Mouse (Mus musculus) forebrain, embryonic 14.5 days (tissue): ENCODE measurements around the gene Spata13. TPM values are rescaled to one million over a fixed set of nuclear protein-coding genes. Genes with fewer than 3 reads are reported as not detected.

Experiments used
- ATAC-seq: fragments of 200-750 bp; cut with Nextera tagmentation; 2 replicates; pipeline ENCODE4 v1.8.0; 2017; ENCODE audit warnings: mild to moderate bottlenecking, moderate library complexity
- DNase-seq: peaks from one replicate; pipeline ENCODE4 v3.0.0-alpha.2; 2015; ENCODE audit warnings: low spot score
- H3K27ac ChIP-seq: fragments of 300-500 bp; sonication (generic); 2 replicates; pipeline ENCODE4 v1.5.1; 2014; ENCODE audit warnings: low read depth, mild to moderate bottlenecking, control low read depth, low read length, moderate library complexity
- H3K27me3 ChIP-seq: fragments of 300-500 bp; sonication (generic); replicated peaks from 2 replicates; pipeline ENCODE4 v1.6.1; 2014; ENCODE audit warnings: low read length, control low read depth, mixed read lengths; ENCODE audit not compliant: control insufficient read depth, insufficient read depth
- H3K36me3 ChIP-seq: fragments of 300-500 bp; sonication (generic); 2 replicates; pipeline ENCODE4 v1.6.1; 2014; ENCODE audit warnings: low read length, control low read depth; ENCODE audit not compliant: control insufficient read depth, insufficient read depth
- H3K4me1 ChIP-seq: fragments of 300-500 bp; sonication (generic); 2 replicates; pipeline ENCODE4 v1.6.1; 2014; ENCODE audit warnings: antibody characterized with exemption, low read length, control low read depth; ENCODE audit not compliant: control insufficient read depth, insufficient read depth
- H3K4me2 ChIP-seq: fragments of 300-500 bp; sonication (generic); 2 replicates; pipeline ENCODE4 v1.6.1; 2014; ENCODE audit warnings: mild to moderate bottlenecking, control low read depth, low read length
- H3K4me3 ChIP-seq: fragments of 300-500 bp; sonication (generic); 2 replicates; pipeline ENCODE4 v1.5.1; 2014; ENCODE audit warnings: low read depth, low read length, control low read depth
- H3K9ac ChIP-seq: fragments of 300-500 bp; sonication (generic); 2 replicates; pipeline ENCODE4 v1.6.1; 2014; ENCODE audit warnings: mild to moderate bottlenecking, low read length, control low read depth, moderate library complexity
- H3K9me3 ChIP-seq: fragments of 300-500 bp; sonication (generic); replicated peaks from 2 replicates; pipeline ENCODE4 v1.6.1; 2016; ENCODE audit warnings: low read length, control low read depth, mixed read lengths; ENCODE audit not compliant: control insufficient read depth
- WGBS: fragments of 180-500 bp; shearing (Covaris S2); extraction: QIAGEN DNeasy Blood & Tissue Kit; methylation state at CpG from one replicate; pipeline ENCODE4 v1.1.7; 2014; 5-methylcytosine and 5-hydroxymethylcytosine counted together
- polyA plus RNA-seq: library from polyadenylated mRNA; unstranded; fragments of >200 nt; fragmentation: Nextera tagmentation; extraction: Ambion mirVana; gene quantifications from 2 replicates; pipeline ENCODE4 v1.2.1, GENCODE M21; 2014

The Spata13 gene
- polyA plus RNA-seq, 1 experiment from 2014 or later, result 36.6 TPM

GRCm38 (mm10) chr14:60790103-60790502 is 156.3 kb downstream of the Spata13 start:
- ATAC-seq, result peak; percentile 48; the same call in 1 of the 2 replicates
- Histone ChIP-seq H3K36me3 (peaks cover 34% of the 10 kb centered on the region), H3K9ac (no peak overlapping the region), H3K4me3 (no peak overlapping the region), H3K4me2 (no peak overlapping the region), H3K9me3 (no peaks in the 10 kb centered on the region), H3K27me3 (no peaks in the 10 kb centered on the region), H3K27ac (no peak overlapping the region), H3K4me1 (no peaks in the 10 kb centered on the region)
- DNase-seq, result peak; percentile 71
- WGBS, result 37% methylated on average over 3 of the region's 3 CpGs

DNA sequence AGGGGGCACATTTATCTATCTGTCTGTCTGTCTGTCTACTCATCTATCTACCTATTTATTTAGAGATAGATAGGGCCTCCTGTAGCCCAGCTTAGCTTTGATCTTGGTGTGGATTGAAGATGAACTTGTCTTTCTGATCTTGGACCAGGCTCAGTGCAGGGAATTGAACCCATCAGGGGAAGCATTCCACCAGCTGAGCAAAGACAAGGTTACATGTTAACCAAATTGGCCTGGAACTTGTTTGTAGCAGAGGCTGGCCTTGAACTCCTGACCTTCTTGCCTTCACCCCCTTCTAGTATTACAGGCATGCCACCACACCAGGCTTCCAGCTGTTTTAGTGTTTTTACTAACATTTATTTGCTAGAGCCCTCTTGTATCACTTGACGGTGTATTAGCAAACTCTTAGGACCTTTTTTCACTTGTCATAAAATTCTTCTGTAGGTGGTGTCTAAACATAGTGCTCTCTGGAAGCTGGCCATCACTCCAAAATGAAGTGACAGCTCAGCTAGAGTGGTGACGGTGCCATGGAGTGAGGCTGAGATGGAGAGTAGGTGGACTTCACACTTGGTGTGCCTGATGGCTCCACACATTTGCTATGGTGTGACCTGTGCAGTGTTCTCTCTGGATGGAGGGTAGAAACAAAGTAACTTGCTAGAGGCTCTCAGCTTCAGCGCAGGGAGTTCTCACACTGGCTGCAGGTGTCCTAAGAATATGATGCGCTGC is 163.0 kb downstream of the Spata13 start:
- 89% methylated on average over 4 of the region's 4 CpGs for WGBS

DNA sequence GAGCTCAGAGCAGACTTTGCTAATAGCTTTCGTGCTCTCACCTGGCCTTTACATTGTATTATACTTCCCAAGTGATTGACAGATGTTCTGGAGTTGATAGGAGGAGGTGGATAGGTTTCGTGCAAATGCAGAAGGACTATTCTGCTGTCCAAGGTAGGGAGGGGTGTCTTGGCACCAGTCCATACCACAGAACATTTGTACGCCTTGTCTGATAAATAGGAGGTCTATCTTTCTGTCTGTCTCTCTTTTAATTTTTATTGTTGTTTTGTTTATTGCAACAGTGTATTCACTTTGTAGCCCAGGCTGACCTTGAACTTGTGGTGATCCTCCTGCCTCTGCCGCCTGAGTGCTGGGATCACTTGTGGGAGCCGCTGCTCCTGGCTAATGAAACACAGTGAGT is 163.8 kb downstream of the Spata13 start:
- Histone ChIP-seq H3K4me1 (no peaks in the 10 kb centered on the region), H3K27me3 (no peaks in the 10 kb centered on the region), H3K4me2 (no peak overlapping the region), H3K36me3 (peaks cover 36% of the 10 kb centered on the region), H3K9ac (no peak overlapping the region), H3K27ac (no peak overlapping the region), H3K4me3 (no peak overlapping the region), H3K9me3 (no peaks in the 10 kb centered on the region)
- WGBS, result 92% methylated on average over 5 of the region's 5 CpGs
- DNase-seq (no peak), ATAC-seq (no peak)

More for the DNA sequence above, 163.0 kb downstream of the Spata13 start:
- H3K36me3 ChIP-seq, result peaks cover 38% of the 10 kb centered on the region
- no peaks in the 10 kb centered on the region for H3K4me1 ChIP-seq
- no peak overlapping the region for H3K9ac ChIP-seq
- H3K4me2 ChIP-seq, result no peak overlapping the region
- no peaks in the 10 kb centered on the region for H3K9me3 ChIP-seq
- no peaks in the 10 kb centered on the region for H3K27me3 ChIP-seq
- no peak overlapping the region for H3K4me3 ChIP-seq
- H3K27ac ChIP-seq, result no peak overlapping the region
- ATAC-seq, result no peak
- no peak for DNase-seq

DNA sequence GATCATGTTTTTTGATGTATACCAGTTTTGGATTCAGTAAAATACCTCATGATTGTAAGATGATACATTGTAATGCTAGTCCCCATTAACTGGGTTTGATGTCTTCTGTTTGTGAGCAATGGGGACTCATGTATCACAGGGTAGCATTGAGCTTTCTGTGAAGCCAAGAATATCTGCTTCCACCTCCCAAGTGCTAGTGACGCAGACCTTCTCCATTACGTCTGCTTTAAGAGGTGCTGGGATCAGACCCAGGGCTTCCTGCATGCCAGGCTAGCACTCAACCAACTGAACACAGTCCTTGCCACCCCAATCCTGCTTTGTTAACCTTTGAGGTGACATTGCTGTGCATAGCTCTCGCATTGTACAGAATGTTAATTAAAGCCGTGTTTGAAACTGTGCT is 164.9 kb downstream of the Spata13 start:
- Histone ChIP-seq H3K9ac (no peak overlapping the region), H3K9me3 (no peaks in the 10 kb centered on the region), H3K4me3 (no peak overlapping the region), H3K27ac (no peak overlapping the region), H3K36me3 (peaks cover 47% of the 10 kb centered on the region), H3K27me3 (no peaks in the 10 kb centered on the region), H3K4me2 (no peak overlapping the region), H3K4me1 (no peaks in the 10 kb centered on the region)
- WGBS, result 87% methylated on average over 4 of the region's 4 CpGs
- no peak for ATAC-seq
- DNase-seq, result no peak

- no peak overlapping the region for H3K9ac ChIP-seq
- no peaks in the 10 kb centered on the region for H3K9me3 ChIP-seq
- H3K27ac ChIP-seq, result no peak overlapping the region
- no peaks in the 10 kb centered on the region for H3K27me3 ChIP-seq
- H3K4me3 ChIP-seq, result no peak overlapping the region
- peaks cover 47% of the 10 kb centered on the region for H3K36me3 ChIP-seq
- peak; percentile 55; the same call in 1 of the 2 replicates for ATAC-seq
- WGBS, result 51% methylated on average over 9 of the region's 9 CpGs
- no peaks in the 10 kb centered on the region for H3K4me1 ChIP-seq
- no peak overlapping the region for H3K4me2 ChIP-seq
- peak; percentile 90 for DNase-seq
Measured at GRCm38 (mm10) chr14:60799762-60800728, 166.2 kb downstream of the Spata13 start.

GRCm38 (mm10) chr14:60802026-60802425 is 168.2 kb downstream of the Spata13 start:
- no peak overlapping the region for H3K9ac ChIP-seq
- H3K27ac ChIP-seq, result no peak overlapping the region
- WGBS, result 97% methylated on average over 13 of the region's 13 CpGs
- H3K4me2 ChIP-seq, result no peak overlapping the region
- no peak overlapping the region for H3K4me3 ChIP-seq
- ATAC-seq, result no peak
- no peaks in the 10 kb centered on the region for H3K27me3 ChIP-seq
- no peaks in the 10 kb centered on the region for H3K4me1 ChIP-seq
- DNase-seq, result no peak
- H3K9me3 ChIP-seq, result no peaks in the 10 kb centered on the region
- H3K36me3 ChIP-seq, result peaks cover 38% of the 10 kb centered on the region

DNA sequence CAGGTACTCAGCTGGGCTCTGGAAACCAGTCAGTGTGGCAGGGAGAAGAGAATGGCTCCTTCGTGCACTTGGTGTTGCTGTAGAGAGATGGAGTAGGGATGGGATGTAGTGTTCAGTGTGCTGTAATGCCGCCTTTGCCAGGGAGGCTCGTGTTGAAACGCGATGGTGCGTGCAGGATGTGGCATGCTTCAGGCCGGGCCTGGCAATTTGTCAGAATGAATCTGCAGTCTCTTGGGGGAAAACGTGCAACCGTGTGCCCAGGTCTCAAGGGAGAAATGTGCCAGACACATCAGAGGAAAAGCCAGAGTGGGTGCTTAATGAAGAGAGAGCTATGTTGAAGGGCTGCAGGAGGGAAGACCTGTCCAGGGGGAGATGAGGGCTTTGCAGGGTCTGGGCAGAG is 171.2 kb downstream of the Spata13 start:
- H3K4me2 ChIP-seq, result no peak overlapping the region
- peaks cover 24% of the 10 kb centered on the region for H3K36me3 ChIP-seq
- no peaks in the 10 kb centered on the region for H3K9me3 ChIP-seq
- H3K9ac ChIP-seq, result no peak overlapping the region
- H3K27me3 ChIP-seq, result no peaks in the 10 kb centered on the region
- WGBS, result 91% methylated on average over 9 of the region's 9 CpGs
- H3K4me3 ChIP-seq, result no peak overlapping the region
- no peak overlapping the region for H3K27ac ChIP-seq
- no peaks in the 10 kb centered on the region for H3K4me1 ChIP-seq
- DNase-seq (no peak), ATAC-seq (no peak)

- no peaks in the 10 kb centered on the region for H3K27me3 ChIP-seq
- H3K9ac ChIP-seq, result no peak overlapping the region
- 95% methylated on average over 1 of the region's 1 CpGs for WGBS
- no peak overlapping the region for H3K4me3 ChIP-seq
- ATAC-seq (no peak), DNase-seq (no peak)
- no peaks in the 10 kb centered on the region for H3K4me1 ChIP-seq
- H3K27ac ChIP-seq, result no peak overlapping the region
- H3K36me3 ChIP-seq, result peaks cover 24% of the 10 kb centered on the region
- H3K9me3 ChIP-seq, result no peaks in the 10 kb centered on the region
- no peak overlapping the region for H3K4me2 ChIP-seq
Measured at GRCm38 (mm10) chr14:60805871-60806270, 172.1 kb downstream of the Spata13 start.
